Mouse (Mus musculus) CH12F3 (cell line): ENCODE measurements around the gene Plek.

Source experiments
- in situ Hi-C: fragments of 300-500 bp; cut with MboI; formaldehyde crosslinking; loops from 2 replicates; pipeline ENCODE4 v1.14.3; 2020; ENCODE audit warnings: low sequenced_read_pairs

The Plek gene

DNA sequence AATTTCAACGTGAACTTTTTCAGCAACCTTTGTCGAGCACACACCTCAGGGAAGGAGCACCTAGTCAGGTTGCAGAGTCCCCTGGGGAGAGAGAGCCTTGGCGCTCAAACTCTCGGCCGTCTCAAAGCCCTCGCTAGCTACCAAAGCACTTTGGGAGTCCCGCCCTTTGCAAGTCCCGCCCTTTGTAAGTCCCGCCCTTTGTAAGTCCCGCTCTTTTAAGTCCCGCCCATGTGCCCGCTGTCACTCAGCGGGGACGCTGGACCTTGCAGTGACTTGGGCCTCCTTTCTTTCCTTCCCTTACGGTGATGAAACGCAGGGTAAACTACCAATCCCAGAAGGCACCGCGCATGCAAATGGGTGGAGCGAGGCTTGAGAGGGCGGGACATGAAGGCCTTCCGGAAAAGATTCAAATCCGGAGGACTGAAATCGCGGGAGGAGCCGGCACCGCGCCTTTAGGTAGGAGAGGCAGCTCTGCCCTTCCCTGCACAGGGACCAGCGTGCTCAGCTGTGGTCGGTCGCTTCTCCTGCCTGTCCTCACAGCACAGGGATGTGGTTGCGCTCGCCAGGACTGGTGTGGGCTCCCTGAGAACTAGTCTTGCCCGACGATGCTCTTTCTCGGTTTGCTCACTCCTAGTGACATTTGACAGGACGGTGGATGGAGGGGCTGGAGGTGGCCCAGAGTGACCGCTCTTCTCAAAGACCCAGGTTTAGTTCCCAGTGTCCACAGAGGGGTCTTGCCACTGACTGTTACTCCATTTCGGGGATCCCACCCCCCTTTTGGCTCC, 101.0 kb downstream of the Plek start, which contains the start of gene Fbxo48:
TSS of gene Fbxo48 (plus strand) at position 400 of the 785 bp plus-strand sequence.
- in situ Hi-C loops, result no loop called here

GRCm38 (mm10) chr11:16950226-16950975, 101.8 kb downstream of the Plek start:
- in situ Hi-C loops, result no loop called here

- in situ Hi-C loops, result loop anchor here (5.0 kb wide), 1 partner anchor 416 kb away; no protein-coding TSS in a partner anchor
Observed at GRCm38 (mm10) chr11:16948756-16949155, 103.4 kb downstream of the Plek start.

DNA sequence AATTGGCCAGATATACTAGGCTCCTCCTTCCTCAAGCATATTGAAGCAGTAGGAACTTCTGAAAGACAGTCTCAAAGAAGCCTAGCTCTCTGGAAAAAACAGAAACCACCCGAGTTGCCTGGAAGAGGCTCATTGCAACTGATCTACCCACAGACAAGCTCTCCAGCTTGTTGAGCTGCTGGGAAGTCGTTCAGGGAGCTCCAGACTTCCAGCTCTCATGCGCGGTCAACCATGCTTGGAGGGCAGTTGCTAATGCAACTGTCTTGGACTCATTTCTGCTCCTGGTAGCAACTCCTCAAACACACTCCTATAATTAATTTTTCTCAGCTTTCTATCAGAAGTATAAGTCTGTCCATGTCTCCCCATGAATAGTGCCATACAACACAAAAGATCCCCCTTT, 109.2 kb downstream of the Plek start:
- in situ Hi-C loops, result no loop called here

GRCm38 (mm10) chr11:16941973-16942452, 110.2 kb downstream of the Plek start:
- in situ Hi-C loops, result no loop called here

GRCm38 (mm10) chr11:16941103-16941793, 110.9 kb downstream of the Plek start:
- in situ Hi-C loops, result no loop called here

DNA sequence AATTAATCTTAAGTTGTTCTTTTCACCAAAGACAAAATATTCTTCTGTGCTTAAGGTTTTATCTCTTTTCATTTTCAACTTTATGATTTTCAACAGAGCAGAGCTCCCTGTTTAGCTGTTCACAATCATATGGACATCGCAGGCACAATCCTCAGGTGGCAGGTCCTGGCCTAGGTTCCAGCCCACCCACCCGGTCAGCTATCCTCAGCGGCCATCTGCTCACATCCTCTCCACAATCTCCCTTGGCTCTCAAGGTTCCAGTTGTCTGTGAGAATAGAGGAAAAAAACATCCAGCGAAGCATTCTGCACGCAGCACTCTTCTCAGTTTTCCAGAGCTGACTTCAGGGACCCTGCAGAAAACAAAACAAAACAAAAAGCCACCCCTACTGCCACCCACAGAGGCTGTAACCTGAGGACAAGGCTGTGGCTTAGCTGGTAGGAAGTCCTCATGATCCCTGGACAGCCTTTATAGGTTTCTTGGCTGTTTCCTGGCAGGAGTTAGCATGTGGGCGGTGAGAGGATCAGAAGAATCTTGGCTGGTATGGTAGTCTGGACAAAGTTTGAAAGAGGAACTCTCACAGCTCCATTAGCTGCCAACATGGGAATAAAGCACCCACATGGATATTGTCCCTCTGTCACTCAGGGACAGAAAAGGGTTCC, 116.5 kb downstream of the Plek start:
- in situ Hi-C loops, result no loop called here

DNA sequence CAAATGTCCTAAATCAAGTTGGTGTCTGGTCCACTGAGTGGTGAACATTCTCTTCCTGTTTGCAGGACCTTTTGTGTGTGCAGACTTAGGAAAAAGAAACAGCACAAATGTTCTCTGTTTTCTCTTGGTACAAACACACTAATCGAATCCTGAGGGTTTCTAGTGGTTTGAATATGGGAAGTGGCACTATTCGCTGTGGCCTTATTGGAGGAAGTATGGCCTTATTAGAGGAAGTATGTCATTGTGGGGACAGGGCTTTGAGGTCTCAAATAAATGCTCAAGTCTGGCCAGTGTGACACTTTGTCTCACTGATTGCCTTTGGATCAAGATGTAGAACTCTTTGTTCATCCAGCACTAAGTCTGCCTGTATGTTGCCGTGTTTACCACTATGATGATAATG, 120.0 kb downstream of the Plek start:
- in situ Hi-C loops, result no loop called here
